In genomic region chr9:96995717-96996116, GRCm38 (mm10) we compare ENCODE assay signal across 18 mouse cellular contexts. TPM values are rescaled to one million over a fixed set of nuclear protein-coding genes. Genes with fewer than 3 reads are reported as not detected.
"Had no signal": no experiment of that assay in that cellular context is flagged by ENCODE, and none has a peak within 500 bp of the region (broad histone marks: within the 10 kb centered on the region; RNA-seq: fewer than 3 reads in every experiment).

No protein-coding gene starts in this region.

- DNase-seq: kidney, adult 8-10 months; left cerebral cortex, postnatal 4 days; liver; liver, embryonic 13.5 days; liver, postnatal 0 days; lung, postnatal 14 days; thymus, adult 2 months; thymus, postnatal 25 days had no signal

- H3K4me3 ChIP-seq: layer of hippocampus, adult 2 months; liver, embryonic 13.5 days; lung, embryonic 15.5 days; megakaryocyte, embryonic 14.5 days; midbrain, embryonic 12.5 days; neural tube, embryonic 12.5 days had no signal

- ATAC-seq: liver, postnatal 0 days had no signal

- H3K4me2 ChIP-seq: liver, embryonic 13.5 days; lung, embryonic 15.5 days; midbrain, embryonic 12.5 days; neural tube, embryonic 12.5 days had no signal

- H3K9me3 ChIP-seq: liver, embryonic 13.5 days; lung, embryonic 15.5 days; midbrain, embryonic 12.5 days; neural tube, embryonic 12.5 days had no signal

- H3K27ac ChIP-seq: kidney, postnatal 0 days; layer of hippocampus, adult 2 months; liver, embryonic 13.5 days; lung, embryonic 15.5 days; macrophage; midbrain, embryonic 12.5 days; neural tube, embryonic 12.5 days; stomach, postnatal 0 days had no signal

- H3K36me3 ChIP-seq: liver, embryonic 13.5 days; lung, embryonic 15.5 days had no signal

- H3K9ac ChIP-seq: liver, embryonic 13.5 days; liver, postnatal 0 days; lung, embryonic 15.5 days; midbrain, embryonic 12.5 days; neural tube, embryonic 12.5 days had no signal

- H3K4me1 ChIP-seq: liver, embryonic 13.5 days had no signal

- H3K27me3 ChIP-seq: liver, embryonic 13.5 days; lung, embryonic 15.5 days; midbrain, embryonic 12.5 days; neural tube, embryonic 12.5 days had no signal

RNA-seq across cellular contexts. Expression of gene Spsb4, which starts 22.9 kb away (rescaled TPM):
- total RNA-seq: monocyte, adult 5-6 weeks; neutrophil, adult 5-6 weeks had no signal
